13 mouse cellular contexts compared by ENCODE assay signal in genomic region chr2:109942810-109943570, GRCm38 (mm10). TPM values are rescaled to one million over a fixed set of nuclear protein-coding genes. Genes with fewer than 3 reads are reported as not detected.
A peak's percentile ranks its signal among the peaks of the same experiment; 100 is the strongest.
DNase-seq lines count a peak whose midpoint lies in the region; ATAC-seq lines count a peak whose summit lies in the region.
"Had no signal": no experiment of that assay in that cellular context is flagged by ENCODE, and none has a peak within 500 bp of the region (broad histone marks: within the 10 kb centered on the region; RNA-seq: fewer than 3 reads in every experiment).

No protein-coding gene starts in this region.

- ATAC-seq in kidney, embryonic 15.5 days (replicated peaks; ENCODE audit: low FRiP score), result no peak
- peak; percentile 85 for ATAC-seq in hindbrain, embryonic 12.5 days (ENCODE audit: low FRiP score)
- ATAC-seq in neural tube, embryonic 12.5 days (ENCODE audit: low FRiP score, low read depth), result peak; percentile 74

- 0 out of 2 replicates have a peak, but pooled peaks cover 6% of the 10 kb centered on the region for H3K36me3 ChIP-seq in kidney, embryonic 15.5 days
- H3K36me3 ChIP-seq in hindbrain, embryonic 12.5 days, result no peaks in the 10 kb centered on the region
- no peaks in the 10 kb centered on the region for H3K36me3 ChIP-seq in neural tube, embryonic 12.5 days
- H3K36me3 ChIP-seq: embryonic facial prominence, embryonic 12.5 days had no signal

- no peak for DNase-seq in kidney, adult 18-20 months
- peak; percentile 68 for DNase-seq in embryo, embryonic 11 days
- no peak for DNase-seq in heart, postnatal 25 days (ENCODE audit: low spot score)
- no peak for DNase-seq in kidney, postnatal 10 days
- no peak for DNase-seq in spleen, adult 12 weeks (ENCODE audit: low spot score)
- DNase-seq: gastrocnemius, postnatal 14 days; heart, postnatal 36 days had no signal

- no peak overlapping the region for H3K4me2 ChIP-seq in kidney, embryonic 15.5 days
- H3K4me2 ChIP-seq in hindbrain, embryonic 12.5 days (replicated peaks), result peak overlapping the region; percentile 24
- peak overlapping the region; percentile 39 for H3K4me2 ChIP-seq in neural tube, embryonic 12.5 days (replicated peaks)
- H3K4me2 ChIP-seq: embryonic facial prominence, embryonic 12.5 days had no signal

- H3K27me3 ChIP-seq in kidney, embryonic 15.5 days, result no peaks in the 10 kb centered on the region
- H3K27me3 ChIP-seq in hindbrain, embryonic 12.5 days, result no peaks in the 10 kb centered on the region
- no peaks in the 10 kb centered on the region for H3K27me3 ChIP-seq in neural tube, embryonic 12.5 days (replicated peaks)
- H3K27me3 ChIP-seq: embryonic facial prominence, embryonic 12.5 days; megakaryocyte, embryonic 14.5 days had no signal

- no peak overlapping the region for H3K9ac ChIP-seq in kidney, embryonic 15.5 days
- H3K9ac ChIP-seq in hindbrain, embryonic 12.5 days, result no peak overlapping the region
- no peak overlapping the region for H3K9ac ChIP-seq in neural tube, embryonic 12.5 days
- H3K9ac ChIP-seq: embryonic facial prominence, embryonic 12.5 days; liver, embryonic 14.5 days had no signal

- H3K4me1 ChIP-seq in kidney, embryonic 15.5 days, result peaks cover 40% of the 10 kb centered on the region
- peaks cover 35% of the 10 kb centered on the region for H3K4me1 ChIP-seq in hindbrain, embryonic 12.5 days
- H3K4me1 ChIP-seq in neural tube, embryonic 12.5 days, result peaks cover 22% of the 10 kb centered on the region
- H3K4me1 ChIP-seq: megakaryocyte, embryonic 14.5 days had no signal

- intact Hi-C loops in heart, postnatal 25 days (cut with DNase I), result no loop called here

- peak overlapping the region; percentile 67 for H3K27ac ChIP-seq in kidney, embryonic 15.5 days
- H3K27ac ChIP-seq in hindbrain, embryonic 12.5 days, result peak overlapping the region; percentile 66
- no peak overlapping the region for H3K27ac ChIP-seq in neural tube, embryonic 12.5 days
- H3K27ac ChIP-seq: embryonic facial prominence, embryonic 12.5 days; liver, embryonic 14.5 days had no signal

- no peaks in the 10 kb centered on the region for H3K9me3 ChIP-seq in kidney, embryonic 15.5 days (replicated peaks)
- H3K9me3 ChIP-seq in hindbrain, embryonic 12.5 days (replicated peaks), result no peaks in the 10 kb centered on the region
- no peaks in the 10 kb centered on the region for H3K9me3 ChIP-seq in neural tube, embryonic 12.5 days
- H3K9me3 ChIP-seq: embryonic facial prominence, embryonic 12.5 days had no signal

- no peak overlapping the region for H3K4me3 ChIP-seq in kidney, embryonic 15.5 days (replicated peaks)
- H3K4me3 ChIP-seq in hindbrain, embryonic 12.5 days, result no peak overlapping the region
- H3K4me3 ChIP-seq in neural tube, embryonic 12.5 days, result no peak overlapping the region
- H3K4me3 ChIP-seq: embryonic facial prominence, embryonic 12.5 days; megakaryocyte, embryonic 14.5 days had no signal

- 53% methylated on average over 8 of the region's 8 CpGs for WGBS in kidney, embryonic 15.5 days
- 36% methylated on average over 8 of the region's 8 CpGs for WGBS in hindbrain, embryonic 12.5 days
- 24% methylated on average over 8 of the region's 8 CpGs for WGBS in neural tube, embryonic 12.5 days

RNA-seq across cellular contexts. Expression of gene Lgr4, which starts 25.5 kb away (rescaled TPM):
- 27.8 and 28.0 TPM in 2 replicates for polyA plus RNA-seq in kidney, embryonic 15.5 days (2015; fragmentation: Nextera tagmentation; extraction: Ambion mirVana)
- polyA plus RNA-seq in hindbrain, embryonic 12.5 days (2016; fragmentation: Nextera tagmentation; extraction: Ambion mirVana), result 17.4 and 18.3 TPM in 2 replicates
- 18.2 and 19.5 TPM in 2 replicates for polyA plus RNA-seq in neural tube, embryonic 12.5 days (2016; fragmentation: Nextera tagmentation; extraction: Ambion mirVana)
- total RNA-seq in heart, postnatal 25 days (2021), result 10 to 100 TPM; 26.0 to 28.9 TPM

RNA-seq across cellular contexts. Expression of gene Lin7c, which starts 52.3 kb away (rescaled TPM):
- 69.3 and 76.4 TPM in 2 replicates for polyA plus RNA-seq in kidney, embryonic 15.5 days (2015; fragmentation: Nextera tagmentation; extraction: Ambion mirVana)
- polyA plus RNA-seq in hindbrain, embryonic 12.5 days (2016; fragmentation: Nextera tagmentation; extraction: Ambion mirVana), result 160 and 177 TPM in 2 replicates
- 155 and 163 TPM in 2 replicates for polyA plus RNA-seq in neural tube, embryonic 12.5 days (2016; fragmentation: Nextera tagmentation; extraction: Ambion mirVana)
- 10 to 100 TPM; 41.6 to 43.3 TPM for total RNA-seq in heart, postnatal 25 days (2021)
